Mouse (Mus musculus): Measurements from ENCODE around the gene 6030408B16Rik. TPM values are rescaled to one million over a fixed set of nuclear protein-coding genes. Genes with fewer than 3 reads are reported as not detected.

The 6030408B16Rik gene
- total RNA-seq (2023): 2.3 TPM

GRCm38 (mm10) chr15:101293025-101293621 is at the start of gene 6030408B16Rik:
Gene 6030408B16Rik, plus strand, starts transcription at chr15:101293212.

DNA sequence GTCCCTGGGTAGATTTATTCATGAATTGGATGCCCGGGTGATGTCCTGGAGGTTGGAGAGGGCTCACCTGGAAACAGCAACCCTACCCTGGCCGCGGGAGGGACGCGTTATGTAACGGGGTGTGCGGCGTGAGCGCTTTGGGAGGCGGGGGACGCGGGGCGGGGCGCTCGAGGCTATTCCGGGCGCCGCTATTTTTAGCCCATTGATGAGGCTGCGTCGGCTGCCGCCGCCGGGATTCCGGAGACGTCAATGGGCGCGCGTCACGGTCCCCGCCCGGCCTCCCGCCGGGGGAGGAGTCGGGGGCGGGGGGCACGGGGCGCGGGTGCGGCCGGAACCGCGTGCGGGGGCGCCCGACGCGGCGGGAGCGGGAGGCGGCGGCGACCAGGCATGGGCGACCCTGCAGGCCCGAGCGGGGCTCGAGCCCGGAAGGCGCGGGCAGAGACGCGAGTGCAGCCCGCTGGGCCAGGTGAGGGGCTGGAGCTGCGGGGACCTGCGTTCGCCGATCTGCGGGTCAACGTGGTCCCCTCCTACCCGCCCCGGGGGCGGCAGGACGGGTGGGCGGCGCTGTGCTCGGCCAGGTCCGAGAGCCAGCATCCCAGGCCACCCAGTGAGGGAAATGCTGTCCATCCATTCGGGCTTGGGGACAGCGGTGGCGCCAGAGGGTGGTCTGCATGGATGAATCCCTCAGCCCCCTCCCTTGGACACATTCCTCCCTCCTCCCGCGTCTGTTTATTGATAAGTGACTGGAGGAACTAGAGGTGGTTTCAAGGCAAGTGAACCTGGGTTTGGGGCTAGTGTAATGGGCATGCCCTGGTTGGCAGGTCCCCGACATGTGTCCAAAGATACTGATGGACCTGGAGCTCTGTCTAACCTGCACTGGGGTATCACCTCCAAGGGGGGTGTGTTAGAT is 38.9 kb upstream of the 6030408B16Rik start, which contains the start of gene Nr4a1:
Gene Nr4a1, plus strand, starts transcription at position 384 of the 910 bp plus-strand sequence.

GRCm38 (mm10) chr15:101283911-101284750 is 8.9 kb upstream of the 6030408B16Rik start, which contains the start of gene Atg101:
Gene Atg101, plus strand, starts transcription at chr15:101284272.

Other genes with a start within 250 kb of the 6030408B16Rik start
- not detected for gene Gm47841, start 245.8 kb upstream of the 6030408B16Rik start, total RNA-seq (2023)
- not detected for gene Fignl2, start 214.6 kb upstream of the 6030408B16Rik start, total RNA-seq (2023)
- not detected for gene Ankrd33, start 177.5 kb upstream of the 6030408B16Rik start, total RNA-seq (2023)
- gene Acvrl1, start 164.7 kb upstream of the 6030408B16Rik start, total RNA-seq (2023): 7.3 TPM
- 27.9 TPM for gene Acvr1b, start 119.1 kb upstream of the 6030408B16Rik start, total RNA-seq (2023)
- gene Grasp, start 69.0 kb upstream of the 6030408B16Rik start, total RNA-seq (2023): 11.8 TPM
- gene Nr4a1, start 38.9 kb upstream of the 6030408B16Rik start, total RNA-seq (2023): 467 TPM
- gene Atg101, start 8.9 kb upstream of the 6030408B16Rik start, total RNA-seq (2023): 74.8 TPM
- 1.3 TPM for gene Krt80, start 77.0 kb downstream of the 6030408B16Rik start, total RNA-seq (2023)
- gene Krt7, start 117.8 kb downstream of the 6030408B16Rik start, total RNA-seq (2023): not detected
- gene Krt87, start 145.6 kb downstream of the 6030408B16Rik start, total RNA-seq (2023): not detected
- gene Krt88, start 154.5 kb downstream of the 6030408B16Rik start, total RNA-seq (2023): not detected
- gene Krt81, start 170.5 kb downstream of the 6030408B16Rik start, total RNA-seq (2023): not detected
- gene Krt86, start 180.3 kb downstream of the 6030408B16Rik start, total RNA-seq (2023): not detected
- not detected for gene Krt83, start 198.3 kb downstream of the 6030408B16Rik start, total RNA-seq (2023)
- gene Gm49425, start 224.0 kb downstream of the 6030408B16Rik start, total RNA-seq (2023): not detected
- not detected for gene Krt84, start 239.6 kb downstream of the 6030408B16Rik start, total RNA-seq (2023)

Data from CD8-positive naive resting alpha-beta T cell, adult 57 days (primary cell).